Mouse (Mus musculus): ENCODE data around the gene Tmcc1. TPM values are rescaled to one million over a fixed set of nuclear protein-coding genes. Genes with fewer than 3 reads are reported as not detected.
A peak's percentile ranks its signal among the peaks of the same experiment; 100 is the strongest.
"Not testable (repeated sequence)": the region's sequence is repeated elsewhere in the genome, so short reads cannot be mapped to it uniquely, and the experiment has no call there.

Tmcc1 gene
- polyA plus RNA-seq, 1 experiment from 2014 or later: 15.1 TPM

DNA sequence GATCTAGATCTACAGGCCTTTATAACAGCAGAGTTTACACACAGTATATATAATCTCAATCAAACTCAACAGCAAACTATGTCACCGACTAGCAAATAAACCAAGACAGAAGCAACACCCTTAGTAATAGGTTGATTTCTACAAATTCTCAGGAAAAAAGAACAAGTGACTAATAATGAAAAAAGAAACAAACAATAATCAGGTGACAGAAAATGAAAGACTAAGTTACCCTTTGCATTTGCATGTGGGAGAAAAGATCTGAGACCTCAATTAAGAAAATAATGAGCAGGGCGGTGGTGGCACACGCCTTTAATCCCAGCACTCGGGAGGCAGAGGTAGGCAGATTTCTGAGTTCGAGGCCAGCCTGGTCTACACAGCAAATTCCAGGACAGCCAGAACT is 9.8 kb downstream of the Tmcc1 start:
- TF ChIP-seq CTCF (IDR thresholded peaks at IDR 0.05; ENCODE audit: low read depth): no peak

DNA sequence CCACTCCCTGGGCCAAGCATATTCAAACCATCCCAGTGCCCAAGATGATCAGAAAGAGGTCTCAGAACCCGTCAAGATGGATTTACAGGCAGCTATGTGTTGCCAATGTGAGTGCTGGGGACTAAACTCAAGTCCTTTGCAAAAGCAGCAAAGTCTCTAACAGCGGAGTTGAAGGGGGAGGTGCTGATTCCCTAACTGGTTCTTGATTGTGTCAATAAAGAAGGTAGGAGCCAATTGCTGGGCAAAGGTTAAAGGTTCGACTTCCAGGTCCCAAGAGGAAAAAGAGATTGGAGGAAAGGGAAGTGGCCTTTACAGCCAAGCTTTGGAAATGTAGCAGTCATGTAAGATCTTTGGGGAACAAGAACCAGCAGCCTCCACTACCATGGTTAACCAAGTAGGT is 12.6 kb downstream of the Tmcc1 start:
- Histone ChIP-seq H3K27ac (ENCODE audit: low read depth) (no peak overlapping the region), H3K9me3 (ENCODE audit: low read depth, low read length) (no peaks in the 10 kb centered on the region), H3K9ac (no peak overlapping the region), H3K36me3 (ENCODE audit: insufficient read depth) (0 out of 2 replicates have a peak, but pooled peaks cover 10% of the 10 kb centered on the region), H3K4me1 (ENCODE audit: insufficient read depth) (no peaks in the 10 kb centered on the region), H3K4me3 (ENCODE audit: low read depth, low read length) (no peak overlapping the region), H3K27me3 (ENCODE audit: insufficient read depth, low read length) (no peaks in the 10 kb centered on the region), H3K4me2 (no peak overlapping the region)
- DNase-seq (no peak), ATAC-seq (ENCODE audit: insufficient read depth) (no peak)
- TF ChIP-seq CTCF (IDR thresholded peaks at IDR 0.05; ENCODE audit: low read depth): no peak
- WGBS: 66% methylated on average over 3 of the region's 3 CpGs

More for the DNA sequence above, 9.8 kb downstream of the Tmcc1 start:
- H3K27me3 ChIP-seq (ENCODE audit: insufficient read depth, low read length): no peaks in the 10 kb centered on the region
- H3K9ac ChIP-seq: no peak overlapping the region
- H3K27ac ChIP-seq (ENCODE audit: low read depth): no peak overlapping the region
- H3K9me3 ChIP-seq (ENCODE audit: low read depth, low read length): no peaks in the 10 kb centered on the region
- no peaks in the 10 kb centered on the region for H3K4me1 ChIP-seq (ENCODE audit: insufficient read depth)
- ATAC-seq (ENCODE audit: insufficient read depth): no peak
- DNase-seq: no peak
- H3K4me3 ChIP-seq (ENCODE audit: low read depth, low read length): no peak overlapping the region
- 89% methylated on average over 5 of the region's 5 CpGs for WGBS
- H3K36me3 ChIP-seq (ENCODE audit: insufficient read depth): 0 out of 2 replicates have a peak, but pooled peaks cover 4% of the 10 kb centered on the region
- no peak overlapping the region for H3K4me2 ChIP-seq

DNA sequence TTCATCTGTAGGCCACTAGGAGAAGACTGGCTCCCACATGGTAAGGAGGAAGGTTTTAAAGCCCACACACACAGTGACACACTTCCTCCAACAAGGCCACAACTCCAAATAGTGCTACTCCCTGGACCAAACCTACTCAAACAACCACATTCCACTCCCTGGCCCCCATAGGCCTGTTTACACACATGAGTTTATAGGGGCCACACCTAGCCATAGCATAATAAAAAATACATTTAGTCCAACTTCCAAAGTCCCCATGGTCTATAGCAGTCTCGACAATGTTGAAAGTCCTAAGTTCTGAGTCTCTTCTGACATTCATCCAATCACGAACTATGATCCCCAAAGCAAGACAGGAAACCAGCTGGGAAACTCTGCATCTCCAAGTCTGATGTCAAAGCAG is 14.9 kb downstream of the Tmcc1 start:
- Histone ChIP-seq H3K4me3 (ENCODE audit: low read depth, low read length) (no peak overlapping the region), H3K36me3 (ENCODE audit: insufficient read depth) (0 out of 2 replicates have a peak, but pooled peaks cover 6% of the 10 kb centered on the region), H3K9me3 (ENCODE audit: low read depth, low read length) (no peaks in the 10 kb centered on the region), H3K27ac (ENCODE audit: low read depth) (no peak overlapping the region), H3K9ac (no peak overlapping the region), H3K27me3 (ENCODE audit: insufficient read depth, low read length) (no peaks in the 10 kb centered on the region), H3K4me1 (ENCODE audit: insufficient read depth) (no peaks in the 10 kb centered on the region), H3K4me2 (no peak overlapping the region)
- no peak for ATAC-seq (ENCODE audit: insufficient read depth)
- DNase-seq: no peak
- 89% methylated on average over 2 of the region's 2 CpGs for WGBS
- no peak for TF ChIP-seq CTCF (IDR thresholded peaks at IDR 0.05; ENCODE audit: low read depth)

DNA sequence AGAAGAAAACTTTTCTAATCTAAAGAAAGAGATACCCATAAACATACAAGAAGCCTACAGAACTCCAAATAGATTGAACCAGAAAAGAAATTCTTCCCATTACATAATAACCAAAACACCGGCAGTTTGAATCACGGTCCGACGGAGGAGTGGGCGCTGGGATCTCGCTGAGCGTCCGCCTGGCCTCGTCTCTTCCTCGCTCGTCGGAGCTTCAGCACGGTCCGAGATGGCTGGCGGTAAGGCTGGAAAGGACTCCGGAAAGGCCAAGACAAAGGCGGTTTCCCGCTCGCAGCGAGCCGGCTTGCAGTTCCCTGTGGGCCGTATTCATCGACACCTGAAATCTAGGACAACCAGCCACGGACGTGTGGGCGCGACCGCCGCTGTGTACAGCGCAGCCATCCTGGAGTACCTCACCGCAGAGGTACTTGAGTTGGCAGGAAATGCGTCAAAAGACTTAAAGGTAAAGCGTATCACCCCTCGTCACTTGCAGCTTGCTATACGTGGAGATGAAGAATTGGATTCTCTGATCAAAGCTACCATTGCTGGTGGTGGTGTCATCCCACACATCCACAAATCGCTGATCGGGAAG is 19.7 kb downstream of the Tmcc1 start:
- not testable (repeated sequence) for DNase-seq; H3K27me3 ChIP-seq (ENCODE audit: insufficient read depth, low read length); H3K4me3 ChIP-seq (ENCODE audit: low read depth, low read length); H3K36me3 ChIP-seq (ENCODE audit: insufficient read depth); H3K4me2 ChIP-seq; H3K4me1 ChIP-seq (ENCODE audit: insufficient read depth); H3K9me3 ChIP-seq (ENCODE audit: low read depth, low read length); H3K27ac ChIP-seq (ENCODE audit: low read depth); ATAC-seq (ENCODE audit: insufficient read depth); H3K9ac ChIP-seq
- 78% methylated on average over 37 of the region's 37 CpGs for WGBS

DNA sequence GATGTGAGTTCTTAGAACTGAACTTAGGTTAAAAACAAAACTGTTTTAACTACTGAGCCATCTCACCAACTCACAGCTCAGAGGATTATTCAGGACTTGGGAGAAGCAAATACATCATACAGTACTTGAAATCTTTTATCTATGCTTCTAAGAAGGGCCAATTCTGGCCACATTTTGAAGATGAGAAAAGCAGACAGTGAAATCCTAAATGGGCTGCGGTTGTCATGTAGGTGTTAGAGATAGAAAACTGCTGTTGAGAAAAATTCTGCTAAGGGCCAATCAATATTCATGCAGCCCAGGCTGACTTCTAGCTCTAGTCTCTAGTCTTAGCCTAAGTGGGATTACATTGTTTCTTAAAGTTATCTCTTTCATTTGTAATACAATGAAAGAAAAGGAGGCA is 26.9 kb downstream of the Tmcc1 start:
- peaks cover 4% of the 10 kb centered on the region; the same call in 1 of the 2 replicates for H3K4me1 ChIP-seq (ENCODE audit: insufficient read depth)
- WGBS: 32% methylated on average over 1 of the region's 1 CpGs
- ATAC-seq (ENCODE audit: insufficient read depth) (peak; percentile 78; the same call in 1 of the 2 replicates), DNase-seq (peak; percentile 91)
- no peaks in the 10 kb centered on the region for H3K9me3 ChIP-seq (ENCODE audit: low read depth, low read length)
- H3K9ac ChIP-seq: no peak overlapping the region
- H3K4me2 ChIP-seq: peak overlapping the region; percentile 10; the same call in 1 of the 2 replicates
- H3K27ac ChIP-seq (ENCODE audit: low read depth): no peak overlapping the region
- H3K4me3 ChIP-seq (ENCODE audit: low read depth, low read length): no peak overlapping the region
- H3K27me3 ChIP-seq (ENCODE audit: insufficient read depth, low read length): no peaks in the 10 kb centered on the region
- TF ChIP-seq CTCF (IDR thresholded peaks at IDR 0.05; ENCODE audit: low read depth): no peak
- H3K36me3 ChIP-seq (ENCODE audit: insufficient read depth): 0 out of 2 replicates have a peak, but pooled peaks cover 3% of the 10 kb centered on the region

DNA sequence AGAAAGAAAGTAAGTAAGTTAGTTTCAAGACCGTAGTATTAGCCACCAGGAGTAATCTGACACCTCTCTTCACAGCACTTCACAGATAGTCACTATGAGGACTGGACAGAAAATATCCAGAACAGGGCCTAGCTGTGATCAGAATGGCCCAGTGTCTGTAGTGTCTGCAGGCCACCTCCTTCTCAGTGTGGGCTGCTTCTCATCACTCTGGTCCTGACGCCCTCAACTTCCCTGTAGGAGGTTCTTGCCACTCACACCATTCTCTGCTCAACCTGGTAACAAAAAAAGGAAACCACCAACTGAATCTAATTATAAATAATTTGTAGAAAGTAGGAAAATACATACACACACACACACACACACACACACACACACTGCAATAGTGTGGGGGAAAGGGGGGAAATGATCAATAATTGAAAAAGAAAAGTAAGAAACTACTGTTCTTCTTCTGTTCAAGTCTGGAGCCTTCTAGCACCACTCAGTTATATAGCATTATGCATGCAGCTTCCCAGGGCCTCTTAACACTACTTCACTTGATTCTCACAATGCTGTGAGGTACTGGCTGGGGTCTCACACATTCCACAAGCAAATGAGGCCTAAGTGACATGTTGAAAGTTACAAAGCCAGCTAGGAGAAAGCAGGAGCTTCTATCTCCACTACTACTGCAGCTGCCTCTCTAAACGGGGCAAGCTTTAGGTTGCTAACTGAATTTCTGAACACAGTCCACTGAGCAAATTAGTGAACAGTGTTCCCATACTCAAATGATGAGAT is 38.2 kb downstream of the Tmcc1 start:
- DNase-seq: no peak
- H3K27ac ChIP-seq (ENCODE audit: low read depth): no peak overlapping the region
- ATAC-seq (ENCODE audit: insufficient read depth): no peak
- no peaks in the 10 kb centered on the region for H3K4me1 ChIP-seq (ENCODE audit: insufficient read depth)
- no peak overlapping the region for H3K4me2 ChIP-seq
- no peaks in the 10 kb centered on the region for H3K27me3 ChIP-seq (ENCODE audit: insufficient read depth, low read length)
- no peaks in the 10 kb centered on the region for H3K9me3 ChIP-seq (ENCODE audit: low read depth, low read length)
- WGBS: 27% methylated on average over 3 of the region's 3 CpGs
- peak overlapping the region; percentile 15; the same call in 1 of the 2 replicates for H3K9ac ChIP-seq
- H3K36me3 ChIP-seq (ENCODE audit: insufficient read depth): 0 out of 2 replicates have a peak, but pooled peaks cover 4% of the 10 kb centered on the region
- no peak overlapping the region for H3K4me3 ChIP-seq (ENCODE audit: low read depth, low read length)
- TF ChIP-seq CTCF (IDR thresholded peaks at IDR 0.05; ENCODE audit: low read depth): no peak

DNA sequence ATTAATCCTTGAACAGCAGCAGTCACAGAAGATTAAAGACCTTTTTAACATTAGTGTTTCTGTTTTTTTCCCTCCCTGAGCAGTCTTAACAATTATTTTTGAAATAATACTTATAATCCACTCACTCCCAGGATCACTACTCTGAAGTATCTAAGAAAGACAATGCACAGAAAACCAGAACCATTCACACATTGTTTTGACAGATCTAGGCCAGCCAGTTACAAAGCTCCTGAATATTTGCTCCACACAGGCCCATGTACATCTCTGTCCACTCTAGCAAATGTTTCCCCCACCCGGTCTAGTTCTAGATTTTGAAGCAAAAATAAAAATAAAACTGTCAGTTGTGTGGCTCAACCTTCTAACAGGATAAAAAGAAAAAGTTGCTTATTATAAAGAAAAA is 45.9 kb downstream of the Tmcc1 start:
- Histone ChIP-seq H3K9me3 (ENCODE audit: low read depth, low read length) (no peaks in the 10 kb centered on the region), H3K4me2 (no peak overlapping the region), H3K4me3 (ENCODE audit: low read depth, low read length) (no peak overlapping the region), H3K4me1 (ENCODE audit: insufficient read depth) (no peaks in the 10 kb centered on the region), H3K36me3 (ENCODE audit: insufficient read depth) (no peaks in the 10 kb centered on the region), H3K27ac (ENCODE audit: low read depth) (no peak overlapping the region), H3K9ac (no peak overlapping the region), H3K27me3 (ENCODE audit: insufficient read depth, low read length) (no peaks in the 10 kb centered on the region)
- DNase-seq (no peak), ATAC-seq (ENCODE audit: insufficient read depth) (no peak)
- TF ChIP-seq CTCF (IDR thresholded peaks at IDR 0.05; ENCODE audit: low read depth): no peak
- 60% methylated on average over 1 of the region's 1 CpGs for WGBS
